Mouse (Mus musculus) MEL (cell line): ENCODE results near the gene Hspa1b.
"Not testable (repeated sequence)": the region's sequence is repeated elsewhere in the genome, so short reads cannot be mapped to it uniquely, and the experiment has no call there.

Experiments used
- CHD2 ChIP-seq: IDR thresholded peaks from 2 replicates; pipeline ENCODE4 v1.6.1; 2011; ENCODE audit warnings: low read length, improper control_type of control experiment
- CTCF ChIP-seq, 3 experiments: IDR thresholded peaks in 2 of 3; conservative IDR thresholded peaks in 1 of 3; 2 replicates each; pipeline ENCODE4 v1.5.1; 2011 to 2012; ENCODE audit warnings: low read length in 3 of 3, low read depth in 2 of 3, mild to moderate bottlenecking in 2 of 3, improper control_type of control experiment in 1 of 3, inconsistent platforms in 1 of 3, mixed read lengths in 1 of 3, moderate library complexity in 1 of 3; ENCODE audit not compliant: control insufficient read depth in 1 of 3, insufficient read depth in 1 of 3, poor library complexity in 1 of 3, severe bottlenecking in 1 of 3
- EP300 ChIP-seq, 2 experiments: IDR thresholded peaks; 2 replicates each; pipeline ENCODE4 v1.6.1; 2011; ENCODE audit warnings: improper control_type of control experiment in 2 of 2, low read length in 2 of 2, low read depth in 1 of 2, mild to moderate bottlenecking in 1 of 2
- MAFK ChIP-seq: IDR thresholded peaks from 2 replicates; pipeline ENCODE4 v1.6.1; 2011; ENCODE audit warnings: low read depth, mild to moderate bottlenecking, low read length, improper control_type of control experiment, borderline replicate concordance
- MAZ ChIP-seq: IDR thresholded peaks from 2 replicates; pipeline ENCODE4 v1.6.1; 2012; ENCODE audit warnings: low read depth, mild to moderate bottlenecking, inconsistent platforms, low read length, improper control_type of control experiment
- POLR2A ChIP-seq, 2 experiments: IDR thresholded peaks; 2 replicates each; pipeline ENCODE4 v1.6.1; 2011 to 2012; ENCODE audit warnings: low read length in 2 of 2, mild to moderate bottlenecking in 2 of 2, control low read depth in 1 of 2, improper control_type of control experiment in 1 of 2, low read depth in 1 of 2, moderate library complexity in 1 of 2; ENCODE audit not compliant: control insufficient read depth in 1 of 2, insufficient read depth in 1 of 2, poor library complexity in 1 of 2
- POLR2AphosphoS2 ChIP-seq: IDR thresholded peaks from 2 replicates; pipeline ENCODE4 v1.6.1; 2011; ENCODE audit warnings: low read length, improper control_type of control experiment
- TAL1 ChIP-seq: IDR thresholded peaks from 2 replicates; pipeline ENCODE4 v1.6.1; 2012; ENCODE audit warnings: mild to moderate bottlenecking, inconsistent platforms, low read length, moderate library complexity, mixed read lengths
- UBTF ChIP-seq: IDR thresholded peaks from 2 replicates; pipeline ENCODE4 v1.6.1; 2012; ENCODE audit warnings: low read depth, mild to moderate bottlenecking, inconsistent platforms, low read length, improper control_type of control experiment, moderate library complexity, borderline replicate concordance; ENCODE audit not compliant: insufficient read depth
- ZNF384 ChIP-seq: IDR thresholded peaks from 2 replicates; pipeline ENCODE4 v1.6.1; 2012; ENCODE audit warnings: low read depth, mild to moderate bottlenecking, inconsistent platforms, low read length, improper control_type of control experiment

- TF ChIP-seq CTCF (IDR thresholded peaks at IDR 0.05 in 2 of 3, conservative IDR thresholded peaks at IDR 0.05 in 1 of 3; ENCODE audit: control insufficient read depth in 1 of 3, insufficient read depth in 1 of 3, low read depth in 2 of 3, low read length in 3 of 3, poor library complexity in 1 of 3, severe bottlenecking in 1 of 3); POLR2AphosphoS2; MAFK; TAL1; POLR2A (IDR thresholded peaks at IDR 0.05; ENCODE audit: control insufficient read depth in 1 of 2, insufficient read depth in 1 of 2, low read depth in 1 of 2, low read length in 2 of 2, poor library complexity in 1 of 2); EP300 (IDR thresholded peaks at IDR 0.05; ENCODE audit: low read depth in 1 of 2, low read length in 2 of 2); MAZ; UBTF: not testable (repeated sequence)
- TF ChIP-seq ZNF384 (peak; percentile 63; the same call in 1 of the 2 replicates), CHD2 (peak; percentile 8; the same call in 1 of the 2 replicates)
Measured at GRCm38 (mm10) chr17:34948721-34949552, 10.1 kb downstream of the Hspa1b start.
